Mouse (Mus musculus) limb, embryonic 12.5 days (tissue): ENCODE data around the gene Itpr1. TPM values are rescaled to one million over a fixed set of nuclear protein-coding genes. Genes with fewer than 3 reads are reported as not detected.

Experiments
- ATAC-seq: fragments of 200-750 bp; cut with Nextera tagmentation; 2 replicates; pipeline ENCODE4 v1.8.0; 2017; ENCODE audit warnings: low read depth, moderate TSS enrichment; ENCODE audit not compliant: insufficient number of reproducible peaks, insufficient read depth, low FRiP score, low TSS enrichment
- H3K27ac ChIP-seq: fragments of 300-500 bp; sonication (generic); 2 replicates; pipeline ENCODE4 v1.5.1; 2016; ENCODE audit warnings: mild to moderate bottlenecking, moderate library complexity
- H3K27me3 ChIP-seq: fragments of 300-500 bp; sonication (generic); 2 replicates; pipeline ENCODE4 v1.6.1; 2016; ENCODE audit warnings: mild to moderate bottlenecking, moderate library complexity
- H3K36me3 ChIP-seq: fragments of 300-500 bp; sonication (generic); 2 replicates; pipeline ENCODE4 v1.6.1; 2016; ENCODE audit warnings: mild to moderate bottlenecking, moderate library complexity
- H3K4me1 ChIP-seq: fragments of 300-500 bp; sonication (generic); replicated peaks from 2 replicates; pipeline ENCODE4 v1.6.1; 2016
- H3K4me2 ChIP-seq: fragments of 300-500 bp; sonication (generic); 2 replicates; pipeline ENCODE4 v1.6.1; 2016; ENCODE audit warnings: mild to moderate bottlenecking, moderate library complexity
- H3K4me3 ChIP-seq: fragments of 300-500 bp; sonication (generic); replicated peaks from 2 replicates; pipeline ENCODE4 v1.5.1; 2016; ENCODE audit warnings: mild to moderate bottlenecking
- H3K9ac ChIP-seq: fragments of 300-500 bp; sonication (generic); replicated peaks from 2 replicates; pipeline ENCODE4 v1.6.1; 2016; ENCODE audit warnings: mild to moderate bottlenecking, moderate library complexity
- H3K9me3 ChIP-seq: fragments of 300-500 bp; sonication (generic); 2 replicates; pipeline ENCODE4 v1.6.1; 2016; ENCODE audit warnings: mild to moderate bottlenecking, moderate library complexity
- WGBS: fragments of 180-500 bp; shearing (Covaris S2); methylation state at CpG from one replicate; pipeline ENCODE4 v1.1.7; 2016; 5-methylcytosine and 5-hydroxymethylcytosine counted together
- polyA plus RNA-seq: library from polyadenylated mRNA; unstranded; fragments of >200 nt; fragmentation: Nextera tagmentation; extraction: Ambion mirVana; gene quantifications from 2 replicates; pipeline ENCODE4 v1.2.1, GENCODE M21; 2016

The Itpr1 gene
- polyA plus RNA-seq, 1 experiment from 2014 or later: 10.4 TPM

- Histone ChIP-seq H3K36me3 (peaks cover 34% of the 10 kb centered on the region), H3K27ac (no peak overlapping the region), H3K9ac (no peak overlapping the region), H3K27me3 (no peaks in the 10 kb centered on the region), H3K4me1 (no peaks in the 10 kb centered on the region), H3K9me3 (no peaks in the 10 kb centered on the region), H3K4me2 (no peak overlapping the region), H3K4me3 (no peak overlapping the region)
- WGBS: 89% methylated on average over 8 of the region's 8 CpGs
- no peak for ATAC-seq
These were observed 191.8 kb downstream of the Itpr1 start for GRCm38 (mm10) chr6:108404736-108405135.

GRCm38 (mm10) chr6:108408053-108408452 lies 195.2 kb downstream of the Itpr1 start:
- Histone ChIP-seq H3K36me3 (peaks cover 28% of the 10 kb centered on the region), H3K4me1 (no peaks in the 10 kb centered on the region), H3K9me3 (no peaks in the 10 kb centered on the region), H3K9ac (no peak overlapping the region), H3K4me2 (no peak overlapping the region), H3K27me3 (no peaks in the 10 kb centered on the region), H3K27ac (no peak overlapping the region), H3K4me3 (no peak overlapping the region)
- 96% methylated on average over 3 of the region's 3 CpGs for WGBS
- ATAC-seq: peak; percentile 63; the same call in 1 of the 2 replicates

GRCm38 (mm10) chr6:108408726-108409125 lies 195.8 kb downstream of the Itpr1 start:
- no peak overlapping the region for H3K4me2 ChIP-seq
- 94% methylated on average over 5 of the region's 5 CpGs for WGBS
- no peaks in the 10 kb centered on the region for H3K4me1 ChIP-seq
- H3K4me3 ChIP-seq: no peak overlapping the region
- no peak overlapping the region for H3K27ac ChIP-seq
- H3K9me3 ChIP-seq: no peaks in the 10 kb centered on the region
- H3K9ac ChIP-seq: no peak overlapping the region
- no peaks in the 10 kb centered on the region for H3K27me3 ChIP-seq
- ATAC-seq: no peak
- peaks cover 23% of the 10 kb centered on the region for H3K36me3 ChIP-seq

DNA sequence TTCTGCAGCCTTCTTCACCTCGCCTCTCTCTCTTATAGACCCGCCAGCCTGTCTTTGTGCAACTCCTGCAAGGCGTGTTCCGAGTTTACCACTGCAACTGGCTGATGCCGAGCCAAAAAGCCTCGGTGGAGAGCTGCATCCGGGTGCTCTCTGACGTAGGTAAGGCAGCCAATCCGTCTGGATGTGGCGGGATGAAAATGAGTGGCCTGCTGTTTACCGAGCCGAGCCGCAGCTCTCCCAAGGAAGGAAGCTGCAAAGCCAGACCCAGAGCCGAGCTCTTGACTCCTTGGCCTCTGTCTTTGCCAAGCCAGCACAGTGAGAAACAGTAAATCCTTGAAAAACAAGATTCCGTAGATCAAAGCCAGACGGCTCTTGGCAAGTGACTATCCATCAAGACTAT lies 197.9 kb downstream of the Itpr1 start:
- Histone ChIP-seq H3K4me3 (no peak overlapping the region), H3K4me2 (no peak overlapping the region), H3K9ac (no peak overlapping the region), H3K27me3 (no peaks in the 10 kb centered on the region), H3K36me3 (peaks cover 19% of the 10 kb centered on the region), H3K4me1 (no peaks in the 10 kb centered on the region), H3K9me3 (no peaks in the 10 kb centered on the region), H3K27ac (no peak overlapping the region)
- 75% methylated on average over 16 of the region's 16 CpGs for WGBS
- no peak for ATAC-seq

- WGBS: 68% methylated on average over 4 of the region's 4 CpGs
- Histone ChIP-seq H3K27me3 (no peaks in the 10 kb centered on the region), H3K4me3 (no peak overlapping the region), H3K9ac (no peak overlapping the region), H3K27ac (no peak overlapping the region), H3K4me2 (no peak overlapping the region), H3K36me3 (peaks cover 17% of the 10 kb centered on the region), H3K4me1 (no peaks in the 10 kb centered on the region), H3K9me3 (no peaks in the 10 kb centered on the region)
- ATAC-seq: no peak
These were observed 198.3 kb downstream of the Itpr1 start for GRCm38 (mm10) chr6:108411201-108411600.

DNA sequence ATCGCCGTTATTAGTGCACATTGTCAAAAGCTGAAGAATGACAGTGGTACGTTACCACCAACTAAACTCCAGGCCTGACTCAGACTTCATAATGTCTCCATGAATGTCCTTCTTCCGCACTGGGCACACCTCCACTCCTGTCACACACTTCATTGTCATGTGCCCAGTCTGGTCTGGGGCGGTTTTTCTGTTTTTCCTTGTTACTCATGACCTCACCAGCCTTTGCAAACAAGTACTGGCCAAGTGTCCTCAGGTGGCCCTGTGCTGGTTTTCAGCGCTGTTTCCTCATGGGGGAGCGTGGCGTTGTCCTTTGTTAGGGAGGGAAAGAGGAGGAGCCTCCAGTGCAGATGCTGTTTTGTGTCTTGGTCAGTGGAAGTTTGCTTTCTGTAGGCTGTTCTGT lies 200.1 kb downstream of the Itpr1 start:
- H3K4me3 ChIP-seq: no peak overlapping the region
- ATAC-seq: no peak
- no peaks in the 10 kb centered on the region for H3K4me1 ChIP-seq
- no peaks in the 10 kb centered on the region for H3K27me3 ChIP-seq
- H3K36me3 ChIP-seq: peaks cover 16% of the 10 kb centered on the region
- no peak overlapping the region for H3K4me2 ChIP-seq
- H3K9ac ChIP-seq: no peak overlapping the region
- 92% methylated on average over 8 of the region's 8 CpGs for WGBS
- H3K27ac ChIP-seq: no peak overlapping the region
- no peaks in the 10 kb centered on the region for H3K9me3 ChIP-seq

- Histone ChIP-seq H3K36me3 (peaks cover 16% of the 10 kb centered on the region), H3K4me2 (no peak overlapping the region)
- 94% methylated on average over 9 of the region's 9 CpGs for WGBS
These were observed 200.7 kb downstream of the Itpr1 start for GRCm38 (mm10) chr6:108413593-108413992.

GRCm38 (mm10) chr6:108415847-108416246 lies 203.0 kb downstream of the Itpr1 start:
- Histone ChIP-seq H3K9me3 (no peaks in the 10 kb centered on the region), H3K27ac (no peak overlapping the region), H3K9ac (no peak overlapping the region), H3K4me3 (no peak overlapping the region), H3K4me1 (no peaks in the 10 kb centered on the region), H3K36me3 (peaks cover 11% of the 10 kb centered on the region), H3K4me2 (no peak overlapping the region), H3K27me3 (no peaks in the 10 kb centered on the region)
- ATAC-seq: no peak
- 88% methylated on average over 4 of the region's 4 CpGs for WGBS

More at GRCm38 (mm10) chr6:108413593-108413992, 200.7 kb downstream of the Itpr1 start:
- no peak overlapping the region for H3K4me3 ChIP-seq
- H3K27ac ChIP-seq: no peak overlapping the region
- no peak for ATAC-seq
- no peaks in the 10 kb centered on the region for H3K27me3 ChIP-seq
- H3K9me3 ChIP-seq: no peaks in the 10 kb centered on the region
- no peaks in the 10 kb centered on the region for H3K4me1 ChIP-seq
- H3K9ac ChIP-seq: no peak overlapping the region

GRCm38 (mm10) chr6:108417508-108417907 lies 204.6 kb downstream of the Itpr1 start:
- ATAC-seq: no peak
- H3K27me3 ChIP-seq: no peaks in the 10 kb centered on the region
- 61% methylated on average over 8 of the region's 8 CpGs for WGBS

DNA sequence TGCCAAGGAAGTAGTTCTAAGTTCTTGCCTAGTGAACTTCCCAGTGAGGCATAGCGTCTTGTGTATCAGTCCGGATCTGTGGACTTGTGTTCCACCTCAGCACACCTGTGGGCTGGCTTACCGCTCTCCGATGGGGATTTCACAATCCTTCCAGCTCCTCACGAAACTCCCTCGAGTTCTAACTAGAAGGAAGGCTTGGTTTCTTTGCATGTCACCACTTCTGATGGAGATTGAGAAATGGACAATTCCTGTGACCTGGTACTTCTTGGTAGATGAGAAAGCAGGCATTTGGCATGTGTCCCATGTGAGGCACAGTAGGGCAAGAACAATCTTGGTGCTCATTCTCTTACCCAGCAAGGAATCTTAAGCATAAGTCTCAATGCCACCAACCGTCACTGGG lies 205.3 kb downstream of the Itpr1 start:
- 93% methylated on average over 7 of the region's 7 CpGs for WGBS
- no peak overlapping the region for H3K4me3 ChIP-seq
- no peaks in the 10 kb centered on the region for H3K27me3 ChIP-seq
- no peaks in the 10 kb centered on the region for H3K36me3 ChIP-seq
- H3K4me2 ChIP-seq: no peak overlapping the region
- no peak overlapping the region for H3K9ac ChIP-seq
- H3K9me3 ChIP-seq: no peaks in the 10 kb centered on the region
- H3K4me1 ChIP-seq: no peaks in the 10 kb centered on the region
- no peak for ATAC-seq
- no peak overlapping the region for H3K27ac ChIP-seq

More at GRCm38 (mm10) chr6:108417508-108417907, 204.6 kb downstream of the Itpr1 start:
- H3K9ac ChIP-seq: no peak overlapping the region
- no peak overlapping the region for H3K27ac ChIP-seq
- no peaks in the 10 kb centered on the region for H3K9me3 ChIP-seq
- H3K36me3 ChIP-seq: 0 out of 2 replicates have a peak, but pooled peaks cover 4% of the 10 kb centered on the region
- no peak overlapping the region for H3K4me2 ChIP-seq
- no peak overlapping the region for H3K4me3 ChIP-seq
- H3K4me1 ChIP-seq: no peaks in the 10 kb centered on the region

DNA sequence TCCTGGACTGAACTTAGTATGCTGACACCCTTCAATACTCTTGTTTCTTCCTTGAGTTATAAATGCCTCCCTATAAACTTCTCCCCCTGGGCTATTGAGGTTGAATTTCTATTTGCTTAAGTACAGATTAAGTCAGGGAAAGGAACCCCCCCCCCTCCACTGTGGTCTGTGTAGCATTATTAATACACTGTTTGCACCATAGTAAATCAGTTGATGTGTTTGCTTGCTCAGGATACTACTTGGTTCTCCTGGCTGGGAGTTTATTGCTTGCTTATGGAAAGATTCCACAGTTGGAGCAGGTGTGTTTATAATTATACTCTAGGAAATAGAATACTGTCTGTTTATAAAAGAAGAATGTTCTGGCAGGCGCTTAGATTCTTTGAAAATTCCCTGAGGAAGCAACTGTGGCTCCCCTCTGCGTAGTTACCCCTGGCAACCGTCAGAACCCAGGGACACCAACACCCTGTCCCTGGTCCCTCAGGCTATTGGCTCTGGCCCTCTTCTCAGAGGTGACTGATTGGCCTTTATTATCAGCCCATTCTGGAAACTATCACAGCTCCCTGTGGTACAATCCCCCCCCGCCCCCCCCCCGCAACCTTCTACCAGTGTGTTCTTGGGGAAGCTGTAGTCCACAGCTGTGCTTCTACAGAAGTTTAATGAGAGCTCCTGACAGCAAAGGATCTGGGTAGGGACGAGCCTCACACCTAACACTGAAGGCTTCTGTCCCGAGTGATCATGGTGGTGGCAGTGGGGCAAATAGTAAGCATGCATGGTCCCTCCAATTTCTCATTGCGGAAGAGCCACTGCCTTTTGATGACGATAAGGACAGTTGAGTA lies 212.1 kb downstream of the Itpr1 start:
- H3K27me3 ChIP-seq: no peaks in the 10 kb centered on the region
- H3K4me3 ChIP-seq: no peak overlapping the region
- WGBS: 54% methylated on average over 9 of the region's 9 CpGs
- no peak overlapping the region for H3K9ac ChIP-seq
- peaks cover 23% of the 10 kb centered on the region for H3K4me1 ChIP-seq
- no peaks in the 10 kb centered on the region for H3K36me3 ChIP-seq
- ATAC-seq: peak; percentile 87
- no peaks in the 10 kb centered on the region for H3K9me3 ChIP-seq
- no peak overlapping the region for H3K27ac ChIP-seq
- H3K4me2 ChIP-seq: no peak overlapping the region

GRCm38 (mm10) chr6:108426789-108427188 lies 213.9 kb downstream of the Itpr1 start:
- 15% methylated on average over 10 of the region's 10 CpGs for WGBS
- H3K4me3 ChIP-seq: no peak overlapping the region
- H3K9ac ChIP-seq: no peak overlapping the region
- no peaks in the 10 kb centered on the region for H3K36me3 ChIP-seq
- no peaks in the 10 kb centered on the region for H3K27me3 ChIP-seq
- peaks cover 23% of the 10 kb centered on the region for H3K4me1 ChIP-seq
- no peaks in the 10 kb centered on the region for H3K9me3 ChIP-seq
- peak; percentile 61 for ATAC-seq
- no peak overlapping the region for H3K4me2 ChIP-seq
- H3K27ac ChIP-seq: 0 out of 2 replicates have a peak overlapping the region, but pooled peaks have one; percentile 31
